Mouse (Mus musculus) MEL (cell line): Measurements from ENCODE around the gene Tnfrsf8. TPM values are rescaled to one million over a fixed set of nuclear protein-coding genes. Genes with fewer than 3 reads are reported as not detected.

Experiments used
- DNase-seq: peaks from one replicate; pipeline ENCODE4 v3.0.0; 2011; ENCODE audit warnings: low read depth, low spot score
- H3K27ac ChIP-seq: 2 replicates; pipeline ENCODE4 v1.5.1; 2012; ENCODE audit warnings: low read depth, mild to moderate bottlenecking, control low read depth, low read length, moderate library complexity; ENCODE audit not compliant: control insufficient read depth
- H3K27me3 ChIP-seq, 2 experiments: fragments of 150-350 bp in 1 of 2; sonication (generic) in 1 of 2; 2 replicates each; pipeline ENCODE4 v1.6.1; 2012; ENCODE audit warnings: low read length in 2 of 2, mild to moderate bottlenecking in 2 of 2, improper control_type of control experiment in 1 of 2, moderate library complexity in 1 of 2; ENCODE audit not compliant: insufficient read depth in 2 of 2, control insufficient read depth in 1 of 2
- H3K36me3 ChIP-seq, 2 experiments: 2 replicates each; pipeline ENCODE4 v1.6.1; 2012 to 2014; ENCODE audit warnings: low read length in 2 of 2, improper control_type of control experiment in 1 of 2, inconsistent platforms in 1 of 2, mild to moderate bottlenecking in 1 of 2; ENCODE audit not compliant: insufficient read depth in 2 of 2, control insufficient read depth in 1 of 2
- H3K4me1 ChIP-seq, 2 experiments: fragments of 150-350 bp in 1 of 2; sonication (generic) in 1 of 2; 2 replicates each; pipeline ENCODE4 v1.6.1; 2012; ENCODE audit warnings: low read length in 2 of 2, improper control_type of control experiment in 1 of 2, mild to moderate bottlenecking in 1 of 2; ENCODE audit not compliant: insufficient read depth in 2 of 2, control insufficient read depth in 1 of 2
- H3K4me3 ChIP-seq, 2 experiments: fragments of 150-350 bp in 1 of 2; sonication (generic) in 1 of 2; 2 replicates each; pipeline ENCODE4 v1.5.1; 2012; ENCODE audit warnings: low read depth in 2 of 2, low read length in 2 of 2, mild to moderate bottlenecking in 2 of 2, moderate library complexity in 2 of 2, control low read depth in 1 of 2, improper control_type of control experiment in 1 of 2; ENCODE audit not compliant: control insufficient read depth in 1 of 2, insufficient read depth in 1 of 2
- H3K79me2 ChIP-seq: 2 replicates; pipeline ENCODE4 v1.6.1; 2012; ENCODE audit warnings: mild to moderate bottlenecking, low read length, moderate library complexity; ENCODE audit not compliant: control insufficient read depth, poor library complexity, insufficient read depth
- H3K9ac ChIP-seq: 2 replicates; pipeline ENCODE4 v1.6.1; 2012; ENCODE audit warnings: low read depth, mild to moderate bottlenecking, control low read depth, low read length, moderate library complexity; ENCODE audit not compliant: control insufficient read depth, poor library complexity, severe bottlenecking
- H3K9me3 ChIP-seq: fragments of 150-350 bp; sonication (generic); replicated peaks from 2 replicates; pipeline ENCODE4 v1.6.1; 2012; ENCODE audit warnings: mild to moderate bottlenecking, low read length, improper control_type of control experiment, moderate library complexity; ENCODE audit not compliant: insufficient read depth
- BHLHE40 ChIP-seq: IDR thresholded peaks from 2 replicates; pipeline ENCODE4 v1.6.1; 2012; ENCODE audit warnings: low read depth, mild to moderate bottlenecking, inconsistent platforms, low read length, improper control_type of control experiment, borderline replicate concordance
- CHD1 ChIP-seq: IDR thresholded peaks from 2 replicates; pipeline ENCODE4 v1.6.1; 2012; ENCODE audit warnings: low read depth, mild to moderate bottlenecking, inconsistent platforms, low read length, improper control_type of control experiment
- CHD2 ChIP-seq: IDR thresholded peaks from 2 replicates; pipeline ENCODE4 v1.6.1; 2011; ENCODE audit warnings: low read length, improper control_type of control experiment
- CTCF ChIP-seq, 3 experiments: IDR thresholded peaks in 2 of 3; conservative IDR thresholded peaks in 1 of 3; 2 replicates each; pipeline ENCODE4 v1.5.1; 2011 to 2012; ENCODE audit warnings: low read length in 3 of 3, low read depth in 2 of 3, mild to moderate bottlenecking in 2 of 3, improper control_type of control experiment in 1 of 3, inconsistent platforms in 1 of 3, mixed read lengths in 1 of 3, moderate library complexity in 1 of 3; ENCODE audit not compliant: control insufficient read depth in 1 of 3, insufficient read depth in 1 of 3, poor library complexity in 1 of 3, severe bottlenecking in 1 of 3
- E2F4 ChIP-seq: IDR thresholded peaks from 2 replicates; pipeline ENCODE4 v1.6.1; 2011; ENCODE audit warnings: low read depth, low read length, improper control_type of control experiment, borderline replicate concordance
- GATA1 ChIP-seq: IDR thresholded peaks from 2 replicates; pipeline ENCODE4 v1.6.1; 2011; ENCODE audit warnings: low read depth, low read length, improper control_type of control experiment
- HCFC1 ChIP-seq: IDR thresholded peaks from 2 replicates; pipeline ENCODE4 v1.6.1; 2012; ENCODE audit warnings: low read depth, mild to moderate bottlenecking, inconsistent platforms, low read length, improper control_type of control experiment, moderate library complexity
- JUND ChIP-seq: IDR thresholded peaks from 2 replicates; pipeline ENCODE4 v1.6.1; 2011; ENCODE audit warnings: low read depth, mild to moderate bottlenecking, improper control_type of control experiment, low read length
- KAT2A ChIP-seq: conservative IDR thresholded peaks from 2 replicates; pipeline ENCODE4 v1.6.1; 2012; ENCODE audit warnings: low read depth, low read length, improper control_type of control experiment, inconsistent platforms
- MAZ ChIP-seq: IDR thresholded peaks from 2 replicates; pipeline ENCODE4 v1.6.1; 2012; ENCODE audit warnings: low read depth, mild to moderate bottlenecking, inconsistent platforms, low read length, improper control_type of control experiment
- NELFE ChIP-seq: IDR thresholded peaks from 2 replicates; pipeline ENCODE4 v1.6.1; 2011; ENCODE audit warnings: low read depth, low read length, improper control_type of control experiment
- POLR2A ChIP-seq, 2 experiments: IDR thresholded peaks; 2 replicates each; pipeline ENCODE4 v1.6.1; 2011 to 2012; ENCODE audit warnings: low read length in 2 of 2, mild to moderate bottlenecking in 2 of 2, control low read depth in 1 of 2, improper control_type of control experiment in 1 of 2, low read depth in 1 of 2, moderate library complexity in 1 of 2; ENCODE audit not compliant: control insufficient read depth in 1 of 2, insufficient read depth in 1 of 2, poor library complexity in 1 of 2
- POLR2AphosphoS5 ChIP-seq: IDR thresholded peaks from 2 replicates; pipeline ENCODE4 v1.6.1; 2012; ENCODE audit warnings: low read depth, borderline replicate concordance, mild to moderate bottlenecking, inconsistent platforms, low read length, moderate library complexity, mixed read lengths
- RCOR1 ChIP-seq: IDR thresholded peaks from 2 replicates; pipeline ENCODE4 v1.6.1; 2012; ENCODE audit warnings: low read depth, mild to moderate bottlenecking, inconsistent platforms, low read length, improper control_type of control experiment
- SIN3A ChIP-seq: IDR thresholded peaks from 2 replicates; pipeline ENCODE4 v1.6.1; 2012; ENCODE audit warnings: low read length, improper control_type of control experiment, inconsistent platforms
- SMC3 ChIP-seq: IDR thresholded peaks from 2 replicates; pipeline ENCODE4 v1.6.1; 2011; ENCODE audit warnings: low read depth, low read length, improper control_type of control experiment
- TAL1 ChIP-seq: IDR thresholded peaks from 2 replicates; pipeline ENCODE4 v1.6.1; 2012; ENCODE audit warnings: mild to moderate bottlenecking, inconsistent platforms, low read length, moderate library complexity, mixed read lengths
- TCF12 ChIP-seq: IDR thresholded peaks from 2 replicates; pipeline ENCODE4 v1.6.1; 2014; ENCODE audit warnings: low read depth, mild to moderate bottlenecking, inconsistent platforms, low read length, improper control_type of control experiment, moderate library complexity
- UBTF ChIP-seq: IDR thresholded peaks from 2 replicates; pipeline ENCODE4 v1.6.1; 2012; ENCODE audit warnings: low read depth, mild to moderate bottlenecking, inconsistent platforms, low read length, improper control_type of control experiment, moderate library complexity, borderline replicate concordance; ENCODE audit not compliant: insufficient read depth
- USF2 ChIP-seq, 2 experiments: IDR thresholded peaks; 2 replicates each; pipeline ENCODE4 v1.6.1; 2011 to 2012; ENCODE audit warnings: improper control_type of control experiment in 2 of 2, low read length in 2 of 2, borderline replicate concordance in 1 of 2, inconsistent platforms in 1 of 2, low read depth in 1 of 2, mild to moderate bottlenecking in 1 of 2; ENCODE audit not compliant: insufficient read depth in 1 of 2
- ZC3H11A ChIP-seq: IDR thresholded peaks from 2 replicates; pipeline ENCODE4 v1.6.1; 2012; ENCODE audit warnings: low read depth, mild to moderate bottlenecking, inconsistent platforms, low read length, improper control_type of control experiment
- ZMIZ1 ChIP-seq: IDR thresholded peaks from 2 replicates; pipeline ENCODE4 v1.6.1; 2012; ENCODE audit warnings: low read depth, mild to moderate bottlenecking, inconsistent platforms, low read length, improper control_type of control experiment, moderate library complexity
- polyA plus RNA-seq, 2 experiments: library from polyadenylated mRNA; stranded (reverse) in 1 of 2; unstranded in 1 of 2; fragments of >175 nt in 1 of 2; fragments of >200 nt in 1 of 2; gene quantifications; 2 replicates each; pipeline versions ENCODE4 v1.2.1 to v1.2.4; 2012; ENCODE audit warnings: low replicate concordance in 2 of 2, low read depth in 1 of 2; ENCODE audit not compliant: insufficient read length in 2 of 2, insufficient read depth in 1 of 2, missing spikeins in 1 of 2
- total RNA-seq: library from RNA; depleted of rRNA; stranded (reverse); fragments of 300-350 nt; gene quantifications from 2 replicates; pipeline ENCODE4 v1.2.3, GENCODE M21; 2012

Tnfrsf8 gene
- total and polyA plus RNA-seq, 3 experiments: not detected

GRCm38 (mm10) chr4:145270136-145270535, 44.8 kb downstream of the Tnfrsf8 start:
- TF ChIP-seq CHD2: no peak
- no peak for TF ChIP-seq UBTF
- no peak for TF ChIP-seq KAT2A
- TF ChIP-seq SIN3A: no peak
- TF ChIP-seq SMC3: no peak
- no peak for TF ChIP-seq RCOR1
- TF ChIP-seq USF2 (IDR thresholded peaks at IDR 0.05; ENCODE audit: borderline replicate concordance in 1 of 2, insufficient read depth in 1 of 2, low read depth in 1 of 2, low read length in 2 of 2): no peak
- TF ChIP-seq E2F4: no peak
- TF ChIP-seq POLR2AphosphoS5: no peak
- TF ChIP-seq TAL1: no peak
- TF ChIP-seq HCFC1: no peak
- TF ChIP-seq POLR2A (IDR thresholded peaks at IDR 0.05; ENCODE audit: control insufficient read depth in 1 of 2, insufficient read depth in 1 of 2, low read depth in 1 of 2, low read length in 2 of 2, poor library complexity in 1 of 2): no peak
- no peak for TF ChIP-seq ZC3H11A
- TF ChIP-seq TCF12: no peak
- TF ChIP-seq NELFE: no peak
- TF ChIP-seq BHLHE40: no peak
- no peak for TF ChIP-seq CHD1
- no peak for TF ChIP-seq ZMIZ1
- Histone ChIP-seq H3K36me3 (no peaks in the 10 kb centered on the region), H3K27ac (no peak overlapping the region), H3K9me3 (no peaks in the 10 kb centered on the region), H3K9ac (no peak overlapping the region), H3K27me3 (no peaks in the 10 kb centered on the region), H3K4me1 (no peaks in the 10 kb centered on the region), H3K4me3 (no peak overlapping the region), H3K79me2 (no peaks in the 10 kb centered on the region)
- no peak for DNase-seq

- Histone ChIP-seq H3K79me2 (no peaks in the 10 kb centered on the region), H3K4me3 (no peak overlapping the region), H3K9ac (no peak overlapping the region), H3K27me3 (no peaks in the 10 kb centered on the region), H3K4me1 (no peaks in the 10 kb centered on the region), H3K9me3 (no peaks in the 10 kb centered on the region), H3K27ac (no peak overlapping the region), H3K36me3 (no peaks in the 10 kb centered on the region)
- TF ChIP-seq KAT2A (no peak), MAZ (no peak), SIN3A (no peak), CTCF (IDR thresholded peaks at IDR 0.05 in 2 of 3, conservative IDR thresholded peaks at IDR 0.05 in 1 of 3; ENCODE audit: control insufficient read depth in 1 of 3, insufficient read depth in 1 of 3, low read depth in 2 of 3, low read length in 3 of 3, poor library complexity in 1 of 3, severe bottlenecking in 1 of 3) (no peak), JUND (no peak), E2F4 (no peak), BHLHE40 (no peak), GATA1 (no peak)
- DNase-seq: no peak
Measured at GRCm38 (mm10) chr4:145267631-145268110, 47.3 kb downstream of the Tnfrsf8 start.
